Mouse (Mus musculus) G1E (cell line): ENCODE results near the gene Nfic.

Source experiments
- CTCF ChIP-seq: IDR thresholded peaks from 2 replicates; pipeline ENCODE4 v1.5.1; 2012; ENCODE audit warnings: low read depth, low read length, inconsistent platforms, mixed read lengths
- GATA1 ChIP-seq: IDR thresholded peaks from 2 replicates; pipeline ENCODE4 v1.6.1; 2012; ENCODE audit warnings: borderline replicate concordance, low read length, inconsistent platforms, mixed read lengths
- POLR2AphosphoS5 ChIP-seq: IDR thresholded peaks from 2 replicates; pipeline ENCODE4 v1.6.1; 2012; ENCODE audit warnings: low read depth, low read length, inconsistent platforms; ENCODE audit not compliant: insufficient replicate concordance

- no peak for TF ChIP-seq CTCF
- TF ChIP-seq POLR2AphosphoS5, result no peak
- TF ChIP-seq GATA1, result no peak
Measured at GRCm38 (mm10) chr10:81351678-81352291, 103.7 kb downstream of the Nfic start.
